Mouse (Mus musculus) lung, postnatal 0 days (tissue): ENCODE data around the gene Igf2r.

ENCODE experiments used
- CTCF ChIP-seq: IDR thresholded peaks from 2 replicates; pipeline ENCODE4 v1.5.1; 2016; ENCODE audit warnings: antibody characterized with exemption, mild to moderate bottlenecking
- EP300 ChIP-seq: IDR thresholded peaks from 2 replicates; pipeline ENCODE4 v1.6.1; 2016; ENCODE audit warnings: antibody characterized with exemption, mild to moderate bottlenecking, control low read depth

DNA sequence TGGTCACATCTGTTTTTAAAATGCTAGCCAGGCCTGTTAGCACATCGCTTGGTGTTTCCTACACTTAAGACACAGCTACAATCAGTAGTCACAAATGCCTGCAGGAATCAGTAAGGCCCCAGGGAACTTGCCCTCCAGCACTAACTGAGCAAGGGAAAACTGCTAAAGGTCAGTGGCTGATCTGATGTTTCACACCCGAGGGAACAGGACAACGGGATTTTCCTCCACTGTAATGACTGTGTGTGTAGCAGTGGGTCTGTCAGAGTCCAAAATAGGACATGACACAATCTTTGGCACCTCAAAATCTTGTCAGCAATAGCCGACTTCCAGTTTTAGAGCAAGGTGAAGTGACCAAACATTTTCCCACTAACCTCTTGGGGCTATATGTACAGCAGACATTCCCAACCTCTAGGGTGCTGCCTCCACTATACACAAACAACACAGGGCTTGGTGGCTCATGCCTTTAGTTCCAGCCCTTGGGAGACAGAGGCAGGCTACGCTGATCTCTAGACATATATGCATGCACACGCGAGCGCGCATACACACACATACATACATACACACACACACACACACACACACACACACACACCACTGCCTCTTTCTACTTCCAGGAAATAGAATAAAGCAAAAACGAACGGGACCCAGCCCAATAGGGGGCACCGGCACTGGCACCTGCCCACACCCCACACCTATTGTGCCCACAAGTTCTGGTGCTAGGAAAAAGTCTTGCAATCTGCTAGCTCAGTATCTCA lies 10.6 kb downstream of the Igf2r start:
- TF ChIP-seq EP300, result no peak
- no peak for TF ChIP-seq CTCF
